Mouse (Mus musculus) intestine, postnatal 0 days (tissue): Measurements from ENCODE around the gene Olfr1419. TPM values are rescaled to one million over a fixed set of nuclear protein-coding genes. Genes with fewer than 3 reads are reported as not detected.
"Not testable (repeated sequence)": the region's sequence is repeated elsewhere in the genome, so short reads cannot be mapped to it uniquely, and the experiment has no call there.

Experiments
- ATAC-seq: fragments of 200-750 bp; cut with Nextera tagmentation; 2 replicates; pipeline ENCODE4 v1.8.0; 2017; ENCODE audit warnings: mild to moderate bottlenecking, moderate TSS enrichment, moderate library complexity
- H3K27ac ChIP-seq: fragments of 300-500 bp; sonication (generic); 2 replicates; pipeline ENCODE4 v1.5.1; 2014; ENCODE audit warnings: mild to moderate bottlenecking, low read depth, low read length, moderate library complexity
- H3K27me3 ChIP-seq: fragments of 300-500 bp; sonication (generic); replicated peaks from 2 replicates; pipeline ENCODE4 v1.6.1; 2014; ENCODE audit warnings: low read length, mixed read lengths; ENCODE audit not compliant: control insufficient read depth, insufficient read depth
- H3K36me3 ChIP-seq: fragments of 300-500 bp; sonication (generic); 2 replicates; pipeline ENCODE4 v1.6.1; 2014; ENCODE audit warnings: mild to moderate bottlenecking, moderate library complexity; ENCODE audit not compliant: control insufficient read depth, insufficient read depth
- H3K4me1 ChIP-seq: fragments of 300-500 bp; sonication (generic); replicated peaks from 2 replicates; pipeline ENCODE4 v1.6.1; 2014; ENCODE audit warnings: antibody characterized with exemption, low read length, mixed read lengths; ENCODE audit not compliant: control insufficient read depth, insufficient read depth
- H3K4me2 ChIP-seq: fragments of 300-500 bp; sonication (generic); replicated peaks from 2 replicates; pipeline ENCODE4 v1.6.1; 2014; ENCODE audit warnings: low read depth, mild to moderate bottlenecking, moderate library complexity
- H3K4me3 ChIP-seq: fragments of 300-500 bp; sonication (generic); 2 replicates; pipeline ENCODE4 v1.5.1; 2014; ENCODE audit warnings: low read depth, low read length
- H3K9ac ChIP-seq: fragments of 300-500 bp; sonication (generic); 2 replicates; pipeline ENCODE4 v1.6.1; 2014; ENCODE audit warnings: mild to moderate bottlenecking, low read depth, low read length
- H3K9me3 ChIP-seq: fragments of 300-500 bp; sonication (generic); 2 replicates; pipeline ENCODE4 v1.6.1; 2016; ENCODE audit warnings: mixed run types; ENCODE audit not compliant: control insufficient read depth
- CTCF ChIP-seq: sonication (generic); IDR thresholded peaks from 2 replicates; pipeline ENCODE4 v1.5.1; 2016; ENCODE audit warnings: low read depth, mild to moderate bottlenecking, control low read depth, antibody characterized with exemption, moderate library complexity
- WGBS: fragments of 180-500 bp; shearing (Covaris S2); extraction: QIAGEN DNeasy Blood & Tissue Kit; methylation state at CpG from one replicate; pipeline ENCODE4 v1.1.7; 2014; 5-methylcytosine and 5-hydroxymethylcytosine counted together
- polyA plus RNA-seq: library from polyadenylated mRNA; unstranded; fragments of >200 nt; fragmentation: Nextera tagmentation; extraction: Ambion mirVana; gene quantifications from 2 replicates; pipeline ENCODE4 v1.2.1, GENCODE M21; 2015

Gene Olfr1419
- polyA plus RNA-seq, 1 experiment from 2014 or later = not detected

- peak; percentile 38 for ATAC-seq
- Histone ChIP-seq H3K27ac (peak overlapping the region; percentile 92), H3K4me2 (peak overlapping the region; percentile 78), H3K27me3 (no peaks in the 10 kb centered on the region), H3K4me1 (0 out of 2 replicates have a peak, but pooled peaks cover 3% of the 10 kb centered on the region), H3K9me3 (no peaks in the 10 kb centered on the region), H3K36me3 (no peaks in the 10 kb centered on the region), H3K9ac (peak overlapping the region; percentile 64), H3K4me3 (peak overlapping the region; percentile 98)
- TF ChIP-seq CTCF = no peak
- 3% methylated on average over 17 of the region's 17 CpGs for WGBS
These were observed 36.7 kb upstream of the Olfr1419 start for GRCm38 (mm10) chr19:11911603-11912002.

- Histone ChIP-seq H3K9me3 (no peaks in the 10 kb centered on the region), H3K4me3 (peak overlapping the region; percentile 98), H3K4me1 (0 out of 2 replicates have a peak, but pooled peaks cover 3% of the 10 kb centered on the region), H3K4me2 (peak overlapping the region; percentile 78), H3K27ac (no peak overlapping the region), H3K9ac (no peak overlapping the region), H3K27me3 (no peaks in the 10 kb centered on the region), H3K36me3 (no peaks in the 10 kb centered on the region)
- 77% methylated on average over 5 of the region's 5 CpGs for WGBS
- ATAC-seq = no peak
- TF ChIP-seq CTCF = no peak
These were observed 36.1 kb upstream of the Olfr1419 start for GRCm38 (mm10) chr19:11911021-11911420.

GRCm38 (mm10) chr19:11886265-11886664 lies 11.4 kb upstream of the Olfr1419 start, which contains the start of gene Olfr1420:
Gene Olfr1420, plus strand, starts transcription at chr19:11886565.
- H3K4me1 ChIP-seq = no peaks in the 10 kb centered on the region
- no peaks in the 10 kb centered on the region for H3K27me3 ChIP-seq
- WGBS = 33% methylated on average over 1 of the region's 1 CpGs
- no peak within 1 kb of the TSS for H3K4me3 ChIP-seq
- no peak for TF ChIP-seq CTCF
- no peak for ATAC-seq
- no peak within 1 kb of the TSS for H3K9ac ChIP-seq
- no peaks in the 10 kb centered on the region for H3K36me3 ChIP-seq
- H3K27ac ChIP-seq = no peak within 1 kb of the TSS
- H3K4me2 ChIP-seq = no peak within 1 kb of the TSS
- no peaks in the 10 kb centered on the region for H3K9me3 ChIP-seq

DNA sequence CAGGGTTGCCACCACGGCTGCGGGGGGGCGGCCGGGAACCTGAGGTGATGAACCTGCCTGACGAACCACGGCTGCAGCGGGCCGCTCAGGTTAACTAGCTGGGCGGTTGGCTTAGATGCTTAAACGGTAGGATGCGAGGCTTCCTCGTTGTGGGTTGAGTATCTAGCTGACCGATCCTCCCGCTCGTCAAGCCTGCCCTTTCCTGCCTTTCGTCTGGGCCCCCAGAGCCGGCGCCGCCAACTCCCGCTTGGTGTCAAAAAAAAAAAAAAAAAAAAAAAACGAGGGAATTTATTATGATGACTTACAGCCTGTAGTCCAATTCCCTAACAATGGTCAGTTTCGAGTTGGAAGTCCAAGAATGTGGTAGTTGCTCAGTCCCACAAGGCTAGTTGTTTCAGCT lies 3.5 kb upstream of the Olfr1419 start:
- not testable (repeated sequence) for H3K4me3 ChIP-seq, H3K9ac ChIP-seq, H3K4me2 ChIP-seq, H3K27me3 ChIP-seq, ATAC-seq, H3K9me3 ChIP-seq, H3K36me3 ChIP-seq, H3K27ac ChIP-seq, H3K4me1 ChIP-seq
- 46% methylated on average over 22 of the region's 22 CpGs for WGBS

DNA sequence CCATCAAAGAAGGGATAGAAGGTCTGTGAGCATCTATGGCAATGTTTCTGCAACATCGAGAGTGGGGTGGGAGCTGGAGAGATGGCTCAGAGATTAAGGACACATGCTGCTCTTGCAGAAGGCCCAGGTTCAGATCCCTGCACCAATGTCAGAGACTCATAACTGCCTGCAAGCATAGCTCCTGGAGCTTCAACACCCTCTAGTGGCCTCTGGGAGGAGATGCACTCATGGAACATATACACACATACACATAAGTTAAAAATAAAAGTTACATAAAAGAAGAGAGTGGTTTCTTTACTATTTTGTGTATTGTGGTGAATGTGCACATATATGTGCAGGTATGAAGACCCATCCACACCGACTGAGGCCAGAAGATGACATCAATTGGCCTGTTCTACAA lies 7.1 kb downstream of the Olfr1419 start:
- H3K27me3 ChIP-seq = no peaks in the 10 kb centered on the region
- no peak overlapping the region for H3K4me2 ChIP-seq
- no peak overlapping the region for H3K27ac ChIP-seq
- WGBS = 85% methylated on average over 2 of the region's 2 CpGs
- no peaks in the 10 kb centered on the region for H3K4me1 ChIP-seq
- peak; percentile 28 for TF ChIP-seq CTCF
- no peaks in the 10 kb centered on the region for H3K36me3 ChIP-seq
- H3K9ac ChIP-seq = no peak overlapping the region
- H3K4me3 ChIP-seq = no peak overlapping the region
- H3K9me3 ChIP-seq = peaks cover 3% of the 10 kb centered on the region; the same call in 1 of the 2 replicates
- ATAC-seq = no peak

DNA sequence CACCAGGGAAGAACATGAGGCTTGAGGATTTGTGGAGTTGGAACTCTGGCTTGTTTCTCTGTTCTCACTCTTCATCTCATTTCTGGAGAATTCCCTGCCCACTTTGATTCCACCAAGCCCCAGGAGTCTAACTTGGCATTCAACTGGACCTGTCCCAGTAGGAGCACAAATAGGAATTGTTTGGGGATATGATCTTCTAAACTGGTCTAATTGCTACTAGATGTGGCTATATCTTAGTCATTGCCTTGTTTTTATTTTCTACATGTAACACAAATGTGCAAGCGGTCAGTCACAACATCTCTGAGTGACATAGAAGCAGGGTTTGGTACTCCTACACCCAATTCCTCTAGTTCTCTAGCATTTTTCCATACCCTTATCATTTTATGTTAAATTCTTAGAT lies 13.9 kb downstream of the Olfr1419 start, which contains the start of gene Olfr1418:
TSS of gene Olfr1418 (minus strand) at position 101 of the 400 bp plus-strand sequence.
- Histone ChIP-seq H3K4me3 (no peak within 1 kb of the TSS), H3K9me3 (no peaks in the 10 kb centered on the region), H3K36me3 (no peaks in the 10 kb centered on the region), H3K4me2 (no peak within 1 kb of the TSS), H3K4me1 (no peaks in the 10 kb centered on the region), H3K9ac (no peak within 1 kb of the TSS), H3K27me3 (no peaks in the 10 kb centered on the region), H3K27ac (no peak within 1 kb of the TSS)
- no peak for ATAC-seq
- 94% methylated on average over 1 of the region's 1 CpGs for WGBS
- no peak for TF ChIP-seq CTCF

GRCm38 (mm10) chr19:11856506-11856905 lies 18.4 kb downstream of the Olfr1419 start:
- 70% methylated on average over 6 of the region's 6 CpGs for WGBS
- Histone ChIP-seq H3K27me3 (no peaks in the 10 kb centered on the region), H3K27ac (no peak overlapping the region), H3K4me1 (no peaks in the 10 kb centered on the region), H3K36me3 (no peaks in the 10 kb centered on the region), H3K4me3 (no peak overlapping the region), H3K9me3 (no peaks in the 10 kb centered on the region), H3K9ac (no peak overlapping the region), H3K4me2 (no peak overlapping the region)
- no peak for ATAC-seq
- TF ChIP-seq CTCF = no peak
